Mouse (Mus musculus) forebrain, embryonic 16.5 days (tissue): ENCODE data around the gene Ncoa4. TPM values are rescaled to one million over a fixed set of nuclear protein-coding genes. Genes with fewer than 3 reads are reported as not detected.
A peak's percentile ranks its signal among the peaks of the same experiment; 100 is the strongest.
"Not testable (repeated sequence)": the region's sequence is repeated elsewhere in the genome, so short reads cannot be mapped to it uniquely, and the experiment has no call there.

ENCODE experiments used
- ATAC-seq: fragments of 200-750 bp; cut with Nextera tagmentation; 2 replicates; pipeline ENCODE4 v1.8.0; 2017; ENCODE audit warnings: mild to moderate bottlenecking, moderate library complexity
- H3K27ac ChIP-seq: fragments of 300-500 bp; sonication (generic); 2 replicates; pipeline ENCODE4 v1.5.1; 2014; ENCODE audit warnings: low read length, control low read depth
- H3K27me3 ChIP-seq: fragments of 300-500 bp; sonication (generic); replicated peaks from 2 replicates; pipeline ENCODE4 v1.6.1; 2014; ENCODE audit warnings: low read length; ENCODE audit not compliant: control insufficient read depth, insufficient read depth
- H3K36me3 ChIP-seq: fragments of 300-500 bp; sonication (generic); 2 replicates; pipeline ENCODE4 v1.6.1; 2014; ENCODE audit not compliant: control insufficient read depth, insufficient read depth
- H3K4me1 ChIP-seq: fragments of 300-500 bp; sonication (generic); replicated peaks from 2 replicates; pipeline ENCODE4 v1.6.1; 2014; ENCODE audit warnings: low read length; ENCODE audit not compliant: control insufficient read depth, insufficient read depth
- H3K4me2 ChIP-seq: fragments of 300-500 bp; sonication (generic); 2 replicates; pipeline ENCODE4 v1.6.1; 2014; ENCODE audit warnings: mild to moderate bottlenecking, low read length, control low read depth
- H3K4me3 ChIP-seq: fragments of 300-500 bp; sonication (generic); replicated peaks from 2 replicates; pipeline ENCODE4 v1.5.1; 2014; ENCODE audit warnings: mild to moderate bottlenecking, low read length, control low read depth
- H3K9ac ChIP-seq: fragments of 300-500 bp; sonication (generic); replicated peaks from 2 replicates; pipeline ENCODE4 v1.6.1; 2014; ENCODE audit warnings: low read depth, low read length, control low read depth
- H3K9me3 ChIP-seq: fragments of 300-500 bp; sonication (generic); 2 replicates; pipeline ENCODE4 v1.6.1; 2016; ENCODE audit warnings: low read length; ENCODE audit not compliant: control insufficient read depth
- WGBS: fragments of 180-500 bp; shearing (Covaris S2); extraction: QIAGEN DNeasy Blood & Tissue Kit; methylation state at CpG from one replicate; pipeline ENCODE4 v1.1.7; 2014; 5-methylcytosine and 5-hydroxymethylcytosine counted together
- polyA plus RNA-seq: library from polyadenylated mRNA; unstranded; fragments of >200 nt; fragmentation: Nextera tagmentation; extraction: Ambion mirVana; gene quantifications from 2 replicates; pipeline ENCODE4 v1.2.1, GENCODE M21; 2015

Gene Ncoa4
- polyA plus RNA-seq, 1 experiment from 2014 or later = 115 TPM

DNA sequence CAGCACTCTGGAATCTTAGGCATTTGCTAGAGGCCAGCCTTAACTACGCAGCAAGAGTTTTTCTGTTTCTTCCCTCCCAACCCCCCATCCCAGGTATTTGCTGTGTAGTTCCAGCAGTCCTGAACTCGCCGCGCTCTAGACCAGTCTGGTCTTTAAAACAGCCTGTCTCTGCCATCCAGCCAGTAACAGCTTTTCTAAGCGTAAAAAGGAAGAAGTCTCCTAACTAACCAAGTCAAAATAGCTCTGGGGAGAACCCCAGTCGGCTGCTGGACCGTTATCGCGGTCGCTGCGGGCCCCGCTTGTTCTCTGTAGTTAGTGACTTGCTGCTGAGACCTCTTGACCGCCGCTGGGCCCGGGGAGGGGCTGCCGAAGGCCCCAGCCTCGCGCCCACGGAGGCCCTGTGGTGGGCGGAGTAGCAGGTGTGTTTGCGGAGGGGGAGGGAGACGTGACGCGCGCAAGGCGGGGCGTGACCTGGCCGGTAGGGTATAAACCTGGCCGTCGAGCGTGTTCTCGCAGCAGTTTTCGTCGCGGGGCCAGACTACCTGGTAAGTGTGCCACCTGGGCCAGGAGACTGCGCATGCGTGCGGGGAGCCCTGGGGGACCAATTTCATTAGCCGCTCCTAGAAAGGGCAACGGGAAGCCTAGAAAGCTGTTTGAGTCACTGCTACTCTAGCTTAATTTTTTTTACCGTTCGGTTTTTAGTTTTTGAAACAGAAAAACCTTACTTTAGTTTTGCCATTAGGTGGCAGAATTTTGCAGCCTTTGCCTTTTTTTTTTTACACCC lies 5.8 kb downstream of the Ncoa4 start:
- WGBS = 1% methylated on average over 42 of the region's 42 CpGs
- no peaks in the 10 kb centered on the region for H3K27me3 ChIP-seq
- ATAC-seq = no peak
- H3K9me3 ChIP-seq = no peaks in the 10 kb centered on the region
- H3K36me3 ChIP-seq = no peaks in the 10 kb centered on the region
- peak overlapping the region; percentile 44 for H3K4me3 ChIP-seq
- peak overlapping the region; percentile 51 for H3K9ac ChIP-seq
- H3K27ac ChIP-seq = peak overlapping the region; percentile 2; the same call in 1 of the 2 replicates
- H3K4me2 ChIP-seq = peak overlapping the region; percentile 89
- peaks cover 20% of the 10 kb centered on the region for H3K4me1 ChIP-seq

- Histone ChIP-seq H3K4me1 (peaks cover 14% of the 10 kb centered on the region), H3K9me3 (no peaks in the 10 kb centered on the region), H3K4me2 (peak overlapping the region; percentile 89; the same call in 1 of the 2 replicates), H3K27ac (no peak overlapping the region), H3K4me3 (no peak overlapping the region), H3K27me3 (no peaks in the 10 kb centered on the region), H3K9ac (no peak overlapping the region), H3K36me3 (no peaks in the 10 kb centered on the region)
- 72% methylated on average over 2 of the region's 2 CpGs for WGBS
- ATAC-seq = no peak
Observed at GRCm38 (mm10) chr14:32166062-32166441, 6.4 kb downstream of the Ncoa4 start.

DNA sequence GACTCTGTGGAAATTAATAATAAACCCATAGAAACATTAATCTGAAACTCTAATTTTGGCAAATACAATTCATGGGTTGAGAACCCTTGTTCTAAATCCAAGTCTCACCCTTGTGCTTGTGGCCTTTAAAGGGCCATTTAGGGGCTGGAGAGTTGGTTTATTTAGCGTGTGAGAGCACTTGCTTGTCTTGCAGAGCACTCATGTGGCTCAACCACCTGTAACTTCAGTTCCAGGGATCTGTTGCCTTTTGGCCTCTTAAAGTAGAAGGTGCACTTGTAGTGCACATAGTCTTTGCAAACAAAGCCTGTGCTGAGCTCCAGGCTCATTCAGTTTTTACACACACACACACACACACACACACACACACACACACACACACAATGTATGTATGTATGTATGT lies 7.2 kb downstream of the Ncoa4 start:
- WGBS = 90% methylated on average over 1 of the region's 1 CpGs
- Histone ChIP-seq H3K4me2 (no peak overlapping the region), H3K4me3 (no peak overlapping the region), H3K27ac (no peak overlapping the region), H3K4me1 (peaks cover 8% of the 10 kb centered on the region), H3K9ac (no peak overlapping the region), H3K9me3 (no peaks in the 10 kb centered on the region), H3K36me3 (no peaks in the 10 kb centered on the region), H3K27me3 (no peaks in the 10 kb centered on the region)
- ATAC-seq = no peak

DNA sequence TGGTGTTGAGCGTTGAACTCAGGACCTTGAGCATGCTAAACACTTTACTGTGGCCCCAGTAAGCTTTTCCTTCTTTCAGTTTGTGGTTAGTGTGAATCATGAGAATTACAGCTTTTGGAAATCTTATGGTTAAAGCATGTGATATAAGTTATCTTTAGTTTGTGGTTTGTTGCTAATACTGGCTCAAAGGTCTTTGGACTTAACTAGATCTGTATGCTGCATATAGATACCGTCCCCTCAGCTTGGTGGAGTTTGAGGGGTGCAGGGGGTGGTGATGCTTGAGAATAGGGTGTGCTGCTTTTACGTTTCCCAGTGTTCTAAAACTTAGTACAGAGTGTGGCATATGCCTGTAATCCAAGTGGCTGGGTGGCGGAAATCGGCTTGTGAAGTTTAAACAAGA lies 7.7 kb downstream of the Ncoa4 start:
- ATAC-seq = no peak
- WGBS = 91% methylated on average over 5 of the region's 5 CpGs

DNA sequence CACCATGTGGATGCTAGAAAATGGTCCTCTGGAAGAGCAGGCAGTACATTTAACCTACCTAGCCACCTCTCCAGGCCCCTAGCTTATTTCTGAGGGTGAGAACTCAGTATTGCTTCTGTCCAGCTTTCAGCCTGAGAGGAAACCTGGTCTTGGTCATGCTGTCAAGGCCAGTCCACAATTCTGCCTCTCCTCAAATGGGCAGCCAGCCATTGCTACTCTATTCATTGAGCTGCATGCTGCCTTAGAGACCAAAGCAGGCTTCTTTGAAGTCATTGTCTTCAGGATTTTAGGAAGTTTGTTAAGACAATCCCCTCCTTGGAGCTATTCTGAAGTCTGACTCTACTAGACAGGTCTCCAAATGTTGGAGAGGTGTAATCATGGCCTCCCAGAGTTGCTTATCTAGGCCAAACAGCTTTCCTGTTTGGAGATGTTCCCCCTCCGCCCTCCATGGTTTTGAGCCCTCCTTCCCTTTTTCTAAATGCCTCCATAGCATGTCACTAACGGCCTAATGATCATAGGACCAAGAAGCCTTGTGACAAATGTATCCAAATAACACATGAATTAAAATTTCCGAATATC lies 9.1 kb downstream of the Ncoa4 start:
- no peak overlapping the region for H3K27ac ChIP-seq
- peaks cover 6% of the 10 kb centered on the region for H3K36me3 ChIP-seq
- H3K4me1 ChIP-seq = peaks cover 8% of the 10 kb centered on the region
- no peak overlapping the region for H3K4me3 ChIP-seq
- no peaks in the 10 kb centered on the region for H3K27me3 ChIP-seq
- no peak overlapping the region for H3K9ac ChIP-seq
- 76% methylated on average over 3 of the region's 3 CpGs for WGBS
- no peak overlapping the region for H3K4me2 ChIP-seq
- no peak for ATAC-seq
- H3K9me3 ChIP-seq = no peaks in the 10 kb centered on the region

More for the DNA sequence above, 7.7 kb downstream of the Ncoa4 start:
- H3K9me3 ChIP-seq = no peaks in the 10 kb centered on the region
- no peak overlapping the region for H3K27ac ChIP-seq
- no peak overlapping the region for H3K4me2 ChIP-seq
- no peak overlapping the region for H3K4me3 ChIP-seq
- no peaks in the 10 kb centered on the region for H3K36me3 ChIP-seq
- no peak overlapping the region for H3K9ac ChIP-seq
- H3K27me3 ChIP-seq = no peaks in the 10 kb centered on the region
- peaks cover 8% of the 10 kb centered on the region for H3K4me1 ChIP-seq

DNA sequence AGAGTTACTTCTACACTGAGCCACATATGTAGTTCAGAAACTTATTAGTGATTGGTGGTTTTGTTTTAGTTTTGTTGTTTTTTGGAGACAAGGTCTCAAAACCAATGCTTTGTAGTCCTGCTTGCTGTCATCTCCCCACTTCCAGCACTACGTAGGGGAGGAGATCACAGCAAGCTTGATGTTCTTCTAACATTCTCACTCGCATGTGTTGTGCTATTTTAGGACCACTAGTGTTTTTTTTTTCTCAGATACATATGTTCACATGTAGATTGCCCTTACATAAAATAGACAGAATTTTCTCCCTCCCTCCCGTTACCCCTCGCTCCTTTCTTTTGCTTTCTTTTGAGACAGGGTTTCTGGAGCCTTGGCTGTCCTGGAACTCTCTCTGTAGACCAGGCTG lies 10.5 kb downstream of the Ncoa4 start:
- ATAC-seq = no peak
- WGBS = 79% methylated on average over 4 of the region's 4 CpGs

GRCm38 (mm10) chr14:32175310-32175709 lies 15.6 kb downstream of the Ncoa4 start:
- no peaks in the 10 kb centered on the region for H3K9me3 ChIP-seq
- H3K27me3 ChIP-seq = no peaks in the 10 kb centered on the region
- H3K27ac ChIP-seq = no peak overlapping the region
- 89% methylated on average over 2 of the region's 2 CpGs for WGBS
- peaks cover 19% of the 10 kb centered on the region for H3K36me3 ChIP-seq
- no peak for ATAC-seq
- H3K4me3 ChIP-seq = no peak overlapping the region
- no peaks in the 10 kb centered on the region for H3K4me1 ChIP-seq
- H3K4me2 ChIP-seq = no peak overlapping the region
- H3K9ac ChIP-seq = no peak overlapping the region

More for the DNA sequence above, 10.5 kb downstream of the Ncoa4 start:
- Histone ChIP-seq H3K36me3 (peaks cover 11% of the 10 kb centered on the region), H3K9ac (no peak overlapping the region), H3K27ac (no peak overlapping the region), H3K4me2 (no peak overlapping the region), H3K4me3 (no peak overlapping the region), H3K4me1 (peaks cover 7% of the 10 kb centered on the region), H3K9me3 (no peaks in the 10 kb centered on the region), H3K27me3 (no peaks in the 10 kb centered on the region)

DNA sequence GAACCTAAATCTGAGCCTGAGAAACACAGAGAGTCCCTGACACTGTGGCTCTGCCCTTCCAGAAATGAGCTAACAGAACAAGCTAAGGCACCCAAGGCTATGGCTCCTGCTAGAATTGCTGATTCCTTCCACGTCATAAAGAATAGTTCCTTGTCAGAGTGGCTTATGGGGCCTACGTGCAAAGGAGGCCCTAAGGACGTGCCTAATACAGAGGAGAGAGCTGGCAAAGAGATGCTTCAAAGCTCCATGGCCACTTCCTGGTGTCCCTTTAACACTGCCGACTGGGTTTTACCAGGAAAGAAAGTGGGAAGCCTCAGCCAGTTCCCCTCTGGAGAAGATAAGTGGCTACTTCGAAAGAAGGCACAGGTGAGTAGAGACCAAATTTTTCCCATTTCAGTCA lies 16.9 kb downstream of the Ncoa4 start:
- H3K4me2 ChIP-seq = not testable (repeated sequence)

GRCm38 (mm10) chr14:32179393-32180195 lies 19.9 kb downstream of the Ncoa4 start:
- Histone ChIP-seq H3K9me3 (no peaks in the 10 kb centered on the region), H3K4me1 (no peaks in the 10 kb centered on the region), H3K9ac (no peak overlapping the region), H3K4me3 (no peak overlapping the region), H3K27ac (no peak overlapping the region), H3K4me2 (no peak overlapping the region), H3K27me3 (no peaks in the 10 kb centered on the region), H3K36me3 (peaks cover 25% of the 10 kb centered on the region)
- 92% methylated on average over 10 of the region's 10 CpGs for WGBS
- ATAC-seq = no peak

More for the DNA sequence above, 16.9 kb downstream of the Ncoa4 start:
- peaks cover 26% of the 10 kb centered on the region for H3K36me3 ChIP-seq
- not testable (repeated sequence) for H3K9ac ChIP-seq, ATAC-seq, H3K4me1 ChIP-seq, H3K27ac ChIP-seq, H3K9me3 ChIP-seq, H3K4me3 ChIP-seq, H3K27me3 ChIP-seq
- 92% methylated on average over 4 of the region's 5 CpGs for WGBS
